Mouse (Mus musculus) testis, adult 2 months (tissue): ENCODE measurements around the gene Il18r1.

ENCODE experiments used
- CTCF ChIP-seq: fragments of 200-500 bp; IDR thresholded peaks from 2 replicates; pipeline ENCODE4 v1.5.1; 2012; ENCODE audit warnings: low read depth, mild to moderate bottlenecking, inconsistent platforms, low read length, moderate library complexity; ENCODE audit not compliant: control insufficient read depth, insufficient read depth, insufficient replicate concordance
- POLR2A ChIP-seq: fragments of 200-500 bp; IDR thresholded peaks from 2 replicates; pipeline ENCODE4 v1.6.1; 2012; ENCODE audit warnings: low read depth, mild to moderate bottlenecking, inconsistent platforms, low read length, moderate library complexity; ENCODE audit not compliant: control insufficient read depth

GRCm38 (mm10) chr1:40435936-40436335 lies 29.4 kb upstream of the Il18r1 start:
- TF ChIP-seq POLR2A (no peak), CTCF (no peak)
